Mouse (Mus musculus) forebrain, postnatal 0 days (tissue): ENCODE data around the gene Metap1. TPM values are rescaled to one million over a fixed set of nuclear protein-coding genes. Genes with fewer than 3 reads are reported as not detected.

ENCODE experiments used
- ATAC-seq: fragments of 200-750 bp; cut with Nextera tagmentation; 2 replicates; pipeline ENCODE4 v1.8.0; 2017; ENCODE audit warnings: mild to moderate bottlenecking, moderate library complexity
- DNase-seq: peaks from one replicate; pipeline ENCODE4 v3.0.0-alpha.2; 2015
- H3K27ac ChIP-seq: fragments of 300-500 bp; sonication (generic); 2 replicates; pipeline ENCODE4 v1.5.1; 2014; ENCODE audit warnings: low read depth, mild to moderate bottlenecking, antibody characterized with exemption, low read length, moderate library complexity, mixed read lengths
- H3K27me3 ChIP-seq: fragments of 300-500 bp; sonication (generic); 2 replicates; pipeline ENCODE4 v1.6.1; 2014; ENCODE audit warnings: mild to moderate bottlenecking, low read length, mixed read lengths; ENCODE audit not compliant: insufficient read depth
- H3K36me3 ChIP-seq: fragments of 300-500 bp; sonication (generic); 2 replicates; pipeline ENCODE4 v1.6.1; 2014; ENCODE audit warnings: mild to moderate bottlenecking, moderate library complexity; ENCODE audit not compliant: insufficient read depth
- H3K4me1 ChIP-seq: fragments of 300-500 bp; sonication (generic); 2 replicates; pipeline ENCODE4 v1.6.1; 2014; ENCODE audit warnings: antibody characterized with exemption; ENCODE audit not compliant: insufficient read depth
- H3K4me2 ChIP-seq: fragments of 300-500 bp; sonication (generic); 2 replicates; pipeline ENCODE4 v1.6.1; 2014; ENCODE audit warnings: low read depth, mild to moderate bottlenecking, moderate library complexity
- H3K4me3 ChIP-seq: fragments of 300-500 bp; sonication (generic); 2 replicates; pipeline ENCODE4 v1.5.1; 2014; ENCODE audit warnings: low read depth, low read length, mixed read lengths
- H3K9ac ChIP-seq: fragments of 300-500 bp; sonication (generic); 2 replicates; pipeline ENCODE4 v1.6.1; 2014; ENCODE audit warnings: mild to moderate bottlenecking
- H3K9me3 ChIP-seq: fragments of 300-500 bp; sonication (generic); 2 replicates; pipeline ENCODE4 v1.6.1; 2016; ENCODE audit warnings: low read length
- CTCF ChIP-seq: sonication (generic); IDR thresholded peaks from 2 replicates; pipeline ENCODE4 v1.5.1; 2016; ENCODE audit warnings: antibody characterized with exemption, control low read depth, low read depth
- WGBS: fragments of 180-500 bp; shearing (Covaris S2); extraction: QIAGEN DNeasy Blood & Tissue Kit; methylation state at CpG from one replicate; pipeline ENCODE4 v1.1.7; 2014; 5-methylcytosine and 5-hydroxymethylcytosine counted together
- polyA plus RNA-seq: library from polyadenylated mRNA; unstranded; fragments of >200 nt; fragmentation: Nextera tagmentation; extraction: Ambion mirVana; gene quantifications from 2 replicates; pipeline ENCODE4 v1.2.1, GENCODE M21; 2015
- total RNA-seq: library from RNA; depleted of rRNA; stranded (reverse); fragments of >200 nt; gene quantifications from 2 replicates; pipeline ENCODE4 v1.2.3, GENCODE M21; 2014

Gene Metap1
- total and polyA plus RNA-seq, 2 experiments from 2014 or later = 50.2 to 61.8 TPM

- 73% methylated on average over 3 of the region's 3 CpGs for WGBS
- DNase-seq (no peak), ATAC-seq (no peak)
- Histone ChIP-seq H3K36me3 (no peaks in the 10 kb centered on the region), H3K9ac (no peak overlapping the region), H3K27ac (no peak overlapping the region), H3K27me3 (no peaks in the 10 kb centered on the region; the same call in 1 of the 2 replicates), H3K4me2 (no peak overlapping the region), H3K9me3 (no peaks in the 10 kb centered on the region), H3K4me3 (no peak overlapping the region), H3K4me1 (no peaks in the 10 kb centered on the region)
- no peak for TF ChIP-seq CTCF
These were observed 28.6 kb upstream of the Metap1 start for GRCm38 (mm10) chr3:138517881-138518280.

- no peak for DNase-seq
- Histone ChIP-seq H3K27me3 (no peaks in the 10 kb centered on the region), H3K9ac (no peak overlapping the region), H3K9me3 (no peaks in the 10 kb centered on the region), H3K27ac (no peak overlapping the region), H3K4me1 (no peaks in the 10 kb centered on the region), H3K36me3 (no peaks in the 10 kb centered on the region), H3K4me3 (no peak overlapping the region), H3K4me2 (no peak overlapping the region)
- 26% methylated on average over 10 of the region's 10 CpGs for WGBS
- no peak for TF ChIP-seq CTCF
- peak; percentile 56 for ATAC-seq
These were observed 26.5 kb upstream of the Metap1 start for GRCm38 (mm10) chr3:138515656-138516370.

GRCm38 (mm10) chr3:138514749-138515148 lies 25.4 kb upstream of the Metap1 start:
- H3K27me3 ChIP-seq = no peaks in the 10 kb centered on the region
- no peaks in the 10 kb centered on the region for H3K4me1 ChIP-seq
- no peaks in the 10 kb centered on the region for H3K9me3 ChIP-seq
- H3K27ac ChIP-seq = no peak overlapping the region
- H3K36me3 ChIP-seq = no peaks in the 10 kb centered on the region
- H3K4me3 ChIP-seq = no peak overlapping the region
- H3K4me2 ChIP-seq = no peak overlapping the region
- 61% methylated on average over 3 of the region's 3 CpGs for WGBS
- ATAC-seq (no peak), DNase-seq (no peak)
- TF ChIP-seq CTCF = no peak
- H3K9ac ChIP-seq = no peak overlapping the region

GRCm38 (mm10) chr3:138513243-138513642 lies 23.9 kb upstream of the Metap1 start:
- Histone ChIP-seq H3K36me3 (no peaks in the 10 kb centered on the region), H3K9me3 (no peaks in the 10 kb centered on the region), H3K4me1 (no peaks in the 10 kb centered on the region), H3K4me2 (peak overlapping the region; percentile 19; the same call in 1 of the 2 replicates), H3K27ac (no peak overlapping the region), H3K4me3 (no peak overlapping the region), H3K27me3 (no peaks in the 10 kb centered on the region), H3K9ac (no peak overlapping the region)
- TF ChIP-seq CTCF = no peak
- 61% methylated on average over 12 of the region's 12 CpGs for WGBS
- no peak for ATAC-seq
- no peak for DNase-seq

- Histone ChIP-seq H3K4me2 (no peak overlapping the region), H3K4me1 (no peaks in the 10 kb centered on the region), H3K9ac (no peak overlapping the region), H3K9me3 (no peaks in the 10 kb centered on the region), H3K27ac (no peak overlapping the region), H3K4me3 (no peak overlapping the region), H3K27me3 (no peaks in the 10 kb centered on the region), H3K36me3 (no peaks in the 10 kb centered on the region)
- TF ChIP-seq CTCF = no peak
- WGBS = 58% methylated on average over 5 of the region's 5 CpGs
- ATAC-seq = no peak
- DNase-seq = no peak
These were observed 21.2 kb upstream of the Metap1 start for GRCm38 (mm10) chr3:138510471-138510870.

GRCm38 (mm10) chr3:138509581-138509980 lies 20.3 kb upstream of the Metap1 start:
- no peak for ATAC-seq
- no peaks in the 10 kb centered on the region for H3K9me3 ChIP-seq
- no peak overlapping the region for H3K27ac ChIP-seq
- H3K4me3 ChIP-seq = no peak overlapping the region
- H3K36me3 ChIP-seq = no peaks in the 10 kb centered on the region
- H3K4me1 ChIP-seq = no peaks in the 10 kb centered on the region
- WGBS = 83% methylated on average over 2 of the region's 2 CpGs
- no peak for DNase-seq
- no peak overlapping the region for H3K4me2 ChIP-seq
- no peaks in the 10 kb centered on the region for H3K27me3 ChIP-seq
- H3K9ac ChIP-seq = no peak overlapping the region
- no peak for TF ChIP-seq CTCF

- Histone ChIP-seq H3K4me3 (no peak overlapping the region), H3K36me3 (no peaks in the 10 kb centered on the region), H3K27me3 (no peaks in the 10 kb centered on the region), H3K9me3 (no peaks in the 10 kb centered on the region), H3K4me2 (no peak overlapping the region), H3K9ac (no peak overlapping the region), H3K4me1 (no peaks in the 10 kb centered on the region), H3K27ac (no peak overlapping the region)
- WGBS = 60% methylated on average over 6 of the region's 6 CpGs
- ATAC-seq (no peak), DNase-seq (no peak)
- TF ChIP-seq CTCF = peak; percentile 63
These were observed 17.4 kb upstream of the Metap1 start for GRCm38 (mm10) chr3:138506749-138507148.
